Mouse (Mus musculus): Measurements from ENCODE around the gene Ntan1. TPM values are rescaled to one million over a fixed set of nuclear protein-coding genes. Genes with fewer than 3 reads are reported as not detected.

The Ntan1 gene
- polyA plus RNA-seq, 1 experiment from 2014 or later: 199 TPM

Small RNA genes lying within 50 kb of the gene (microRNA-seq; reads per million reads assigned to microRNA genes)
- gene Gm27734: not detected

Other genes starting within 250 kb of the Ntan1 start
- gene Parn, start 150.7 kb upstream of the Ntan1 start, polyA plus RNA-seq (2014; fragmentation: Nextera tagmentation; extraction: Ambion mirVana): 27.9 and 30.6 TPM in 2 replicates
- 47.8 and 50.4 TPM in 2 replicates for gene Bfar, start 147.0 kb upstream of the Ntan1 start, polyA plus RNA-seq (2014; fragmentation: Nextera tagmentation; extraction: Ambion mirVana)
- gene 3110001I22Rik, start 146.9 kb upstream of the Ntan1 start, polyA plus RNA-seq (2014; fragmentation: Nextera tagmentation; extraction: Ambion mirVana): 6.9 and 7.2 TPM in 2 replicates
- gene Pla2g10, start 87.9 kb upstream of the Ntan1 start, polyA plus RNA-seq (2014; fragmentation: Nextera tagmentation; extraction: Ambion mirVana): 0.35 TPM in 1 of 2 replicates, not detected in the other
- gene Rrn3, start 38.1 kb upstream of the Ntan1 start, polyA plus RNA-seq (2014; fragmentation: Nextera tagmentation; extraction: Ambion mirVana): 81.3 and 93.1 TPM in 2 replicates
- gene Pdxdc1, start 84.3 kb downstream of the Ntan1 start, polyA plus RNA-seq (2014; fragmentation: Nextera tagmentation; extraction: Ambion mirVana): 74.3 and 79.0 TPM in 2 replicates
- 34.9 and 43.0 TPM in 2 replicates for gene Mpv17l, start 84.3 kb downstream of the Ntan1 start, polyA plus RNA-seq (2014; fragmentation: Nextera tagmentation; extraction: Ambion mirVana)
- gene 2900011O08Rik, start 167.8 kb downstream of the Ntan1 start, polyA plus RNA-seq (2014; fragmentation: Nextera tagmentation; extraction: Ambion mirVana): 177 and 196 TPM in 2 replicates
- 0.53 and 0.92 TPM in 2 replicates for gene Ifitm7, start 168.0 kb downstream of the Ntan1 start, polyA plus RNA-seq (2014; fragmentation: Nextera tagmentation; extraction: Ambion mirVana)

Data from hindbrain, embryonic 14.5 days (tissue).